Mouse (Mus musculus) heart, adult 2 months (tissue): Measurements from ENCODE around the gene Med14. TPM values are rescaled to one million over a fixed set of nuclear protein-coding genes. Genes with fewer than 3 reads are reported as not detected.

Source experiments
- DNase-seq, 2 experiments: peaks; one replicate each; pipeline ENCODE4 v3.0.0; 2021
- H3K27ac ChIP-seq: fragments of 200-600 bp; 2 replicates; pipeline ENCODE4 v1.8.1; 2022
- H3K27me3 ChIP-seq: fragments of 200-500 bp; 2 replicates; pipeline ENCODE4 v1.6.1; 2012; ENCODE audit warnings: mild to moderate bottlenecking, low read length, inconsistent platforms, mixed read lengths; ENCODE audit not compliant: control insufficient read depth, insufficient read depth
- H3K36me3 ChIP-seq: fragments of 200-500 bp; 2 replicates; pipeline ENCODE4 v1.6.1; 2012; ENCODE audit warnings: low read length, inconsistent platforms; ENCODE audit not compliant: control insufficient read depth, insufficient read depth
- H3K4me1 ChIP-seq: fragments of 200-500 bp; 2 replicates; pipeline ENCODE4 v1.6.1; 2011; ENCODE audit warnings: low read length; ENCODE audit not compliant: control insufficient read depth, insufficient read depth
- H3K4me3 ChIP-seq: fragments of 200-600 bp; 2 replicates; pipeline ENCODE4 v1.8.1; 2022
- H3K79me2 ChIP-seq: fragments of 200-500 bp; replicated peaks from 2 replicates; pipeline ENCODE4 v1.6.1; 2012; ENCODE audit warnings: mild to moderate bottlenecking, inconsistent platforms, low read length, moderate library complexity, mixed read lengths; ENCODE audit not compliant: control insufficient read depth, insufficient read depth
- H3K9ac ChIP-seq: fragments of 200-500 bp; 2 replicates; pipeline ENCODE4 v1.6.1; 2012; ENCODE audit warnings: low read depth, mild to moderate bottlenecking, control low read depth, inconsistent platforms, low read length, mixed read lengths
- CTCF ChIP-seq: fragments of 200-600 bp; IDR thresholded peaks from 2 replicates; pipeline ENCODE4 v1.8.1; 2022; ENCODE audit warnings: antibody characterized with exemption, mild to moderate bottlenecking, moderate library complexity
- EP300 ChIP-seq: fragments of 200-500 bp; IDR thresholded peaks from 2 replicates; pipeline ENCODE4 v1.6.1; 2011; ENCODE audit warnings: low read depth, low read length, control low read depth; ENCODE audit not compliant: insufficient read depth
- POLR2A ChIP-seq: fragments of 200-500 bp; IDR thresholded peaks from 2 replicates; pipeline ENCODE4 v1.6.1; 2011; ENCODE audit warnings: mild to moderate bottlenecking, low read depth, low read length, control low read depth; ENCODE audit not compliant: insufficient read depth
- WGBS: fragments of 180-500 bp; shearing (Covaris S2); methylation state at CpG from one replicate; pipeline ENCODE4 v1.1.7; 2018; 5-methylcytosine and 5-hydroxymethylcytosine counted together
- intact Hi-C: fragments of 180-260 bp; cut with DNase I; formaldehyde crosslinking; loops from one replicate; pipeline ENCODE4 v1.15.1; 2025
- polyA plus RNA-seq: library from polyadenylated mRNA; depleted of rRNA; stranded (reverse); fragments of >200 nt; gene quantifications from 2 replicates; pipeline ENCODE4 v1.2.3, GENCODE M21; 2012
- total RNA-seq, 2 experiments: library from RNA; stranded (reverse); gene quantifications; 2 replicates each; pipeline ENCODE4 v1.2.3; 2021

Med14 gene
- total and polyA plus RNA-seq, 3 experiments: 14.2 to 25.7 (median 21.6) TPM

DNA sequence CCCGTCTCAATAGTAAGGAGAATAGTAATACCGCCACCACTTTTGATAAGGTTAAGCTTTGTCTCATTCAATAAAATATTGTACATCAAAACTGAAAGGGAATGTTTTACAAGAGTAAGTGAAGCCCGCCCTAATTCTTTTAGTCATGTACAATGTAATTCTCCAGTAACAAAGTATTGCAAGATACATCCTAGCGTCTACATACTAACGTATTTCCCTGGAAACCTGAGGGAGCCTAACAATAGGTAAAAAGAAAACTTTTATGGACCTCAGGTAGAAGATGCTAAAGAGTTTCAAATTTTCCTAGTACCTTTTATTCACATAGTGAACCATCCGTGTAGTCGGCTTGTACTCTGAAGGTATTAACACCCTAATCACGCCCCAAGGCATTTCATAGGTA is 1.4 kb downstream of the Med14 start:
- DNase-seq: no peak
- Histone ChIP-seq H3K27me3 (no peaks in the 10 kb centered on the region), H3K4me1 (no peaks in the 10 kb centered on the region; the same call in 1 of the 2 replicates), H3K4me3 (peak overlapping the region; percentile 68), H3K36me3 (no peaks in the 10 kb centered on the region), H3K27ac (peak overlapping the region; percentile 96), H3K79me2 (no peaks in the 10 kb centered on the region), H3K9ac (peak overlapping the region; percentile 30; the same call in 1 of the 2 replicates)
- TF ChIP-seq CTCF (no peak), EP300 (no peak), POLR2A (no peak)
- 15% methylated on average over 8 of the region's 8 CpGs for WGBS
- intact Hi-C loops: loop anchor here (2.0 to 5.0 kb wide), 4 partner anchors 40 to 522 kb away; partner anchors contain the start of genes Ddx3x and Usp9x

DNA sequence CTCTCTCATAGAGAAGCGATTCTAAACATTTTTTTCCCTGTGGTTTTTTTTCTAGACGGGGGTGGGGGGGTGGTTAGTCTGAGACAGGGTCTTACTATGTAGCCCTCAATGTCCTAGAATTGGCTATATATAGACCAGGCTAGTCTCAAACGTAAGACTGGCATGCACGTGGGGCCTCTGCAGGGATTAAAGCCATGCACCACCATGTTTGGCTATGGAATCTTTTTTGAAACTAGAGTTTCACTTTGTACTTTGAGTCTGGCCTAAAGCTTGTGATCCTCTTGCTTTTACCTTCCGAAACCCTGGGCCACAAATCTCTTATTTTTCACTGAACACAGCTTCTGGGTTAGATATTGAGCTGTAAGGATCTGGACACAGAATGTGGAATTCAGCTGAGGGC is 2.2 kb downstream of the Med14 start:
- Histone ChIP-seq H3K79me2 (no peaks in the 10 kb centered on the region), H3K27ac (peak overlapping the region; percentile 96), H3K9ac (no peak overlapping the region), H3K4me1 (no peaks in the 10 kb centered on the region; the same call in 1 of the 2 replicates), H3K36me3 (no peaks in the 10 kb centered on the region), H3K4me3 (no peak overlapping the region), H3K27me3 (no peaks in the 10 kb centered on the region)
- WGBS: 35% methylated on average over 5 of the region's 5 CpGs
- intact Hi-C loops: loop anchor here (2.0 to 5.0 kb wide), 4 partner anchors 39 to 523 kb away; partner anchors contain the start of genes Ddx3x and Usp9x
- no peak for DNase-seq
- no peak for TF ChIP-seq CTCF
- TF ChIP-seq EP300: no peak
- no peak for TF ChIP-seq POLR2A

GRCm38 (mm10) chrX:12747886-12748285 is 14.0 kb downstream of the Med14 start:
- H3K27me3 ChIP-seq: no peaks in the 10 kb centered on the region
- no peak overlapping the region for H3K27ac ChIP-seq
- TF ChIP-seq POLR2A (no peak), CTCF (no peak), EP300 (no peak)
- H3K4me3 ChIP-seq: no peak overlapping the region
- H3K79me2 ChIP-seq: no peaks in the 10 kb centered on the region
- H3K9ac ChIP-seq: no peak overlapping the region
- intact Hi-C loops: no loop called here
- H3K36me3 ChIP-seq: no peaks in the 10 kb centered on the region
- WGBS: 65% methylated on average over 4 of the region's 4 CpGs
- no peaks in the 10 kb centered on the region; the same call in 1 of the 2 replicates for H3K4me1 ChIP-seq
- DNase-seq: no peak

DNA sequence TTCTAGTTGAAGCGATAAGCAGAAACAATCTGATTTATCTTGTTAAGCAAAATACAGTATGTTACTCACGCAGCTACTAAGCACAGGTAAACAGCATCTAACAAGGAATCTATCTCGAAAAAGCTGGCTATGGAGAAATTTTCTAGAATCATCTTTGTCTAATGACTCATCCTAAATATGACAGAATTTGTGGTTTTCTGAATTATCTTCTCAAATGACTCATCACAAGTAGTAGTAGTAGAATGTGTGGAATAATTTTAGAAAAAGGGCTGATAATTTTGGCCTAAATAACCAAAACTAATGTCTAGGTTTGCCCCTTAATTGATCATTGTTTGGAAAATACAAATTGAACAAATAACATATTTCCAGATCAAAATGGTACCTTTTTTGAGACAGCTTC is 15.1 kb downstream of the Med14 start:
- Histone ChIP-seq H3K4me1 (no peaks in the 10 kb centered on the region; the same call in 1 of the 2 replicates), H3K36me3 (no peaks in the 10 kb centered on the region), H3K4me3 (no peak overlapping the region), H3K79me2 (no peaks in the 10 kb centered on the region), H3K9ac (no peak overlapping the region), H3K27ac (no peak overlapping the region), H3K27me3 (no peaks in the 10 kb centered on the region)
- DNase-seq: no peak
- TF ChIP-seq POLR2A (no peak), EP300 (no peak), CTCF (no peak)
- intact Hi-C loops: no loop called here
- WGBS: 91% methylated on average over 3 of the region's 3 CpGs

GRCm38 (mm10) chrX:12740396-12740795 is 21.5 kb downstream of the Med14 start:
- no peak overlapping the region for H3K4me3 ChIP-seq
- no peaks in the 10 kb centered on the region for H3K36me3 ChIP-seq
- DNase-seq: no peak
- no peaks in the 10 kb centered on the region for H3K27me3 ChIP-seq
- H3K9ac ChIP-seq: no peak overlapping the region
- H3K4me1 ChIP-seq: no peaks in the 10 kb centered on the region
- TF ChIP-seq EP300 (no peak), POLR2A (no peak), CTCF (no peak)
- H3K27ac ChIP-seq: no peak overlapping the region; the same call in 1 of the 2 replicates
- intact Hi-C loops: no loop called here
- H3K79me2 ChIP-seq: no peaks in the 10 kb centered on the region

- Histone ChIP-seq H3K9ac (no peak overlapping the region), H3K79me2 (no peaks in the 10 kb centered on the region), H3K36me3 (no peaks in the 10 kb centered on the region), H3K27me3 (no peaks in the 10 kb centered on the region), H3K4me3 (no peak overlapping the region), H3K27ac (no peak overlapping the region), H3K4me1 (no peaks in the 10 kb centered on the region)
- WGBS: 92% methylated on average over 4 of the region's 4 CpGs
- intact Hi-C loops: no loop called here
- no peak for DNase-seq
- TF ChIP-seq EP300 (no peak), CTCF (no peak), POLR2A (no peak)
These were observed 45.8 kb downstream of the Med14 start for GRCm38 (mm10) chrX:12716036-12716435.
